ENCODE assay signal across 14 mouse cellular contexts in the genomic region with DNA sequence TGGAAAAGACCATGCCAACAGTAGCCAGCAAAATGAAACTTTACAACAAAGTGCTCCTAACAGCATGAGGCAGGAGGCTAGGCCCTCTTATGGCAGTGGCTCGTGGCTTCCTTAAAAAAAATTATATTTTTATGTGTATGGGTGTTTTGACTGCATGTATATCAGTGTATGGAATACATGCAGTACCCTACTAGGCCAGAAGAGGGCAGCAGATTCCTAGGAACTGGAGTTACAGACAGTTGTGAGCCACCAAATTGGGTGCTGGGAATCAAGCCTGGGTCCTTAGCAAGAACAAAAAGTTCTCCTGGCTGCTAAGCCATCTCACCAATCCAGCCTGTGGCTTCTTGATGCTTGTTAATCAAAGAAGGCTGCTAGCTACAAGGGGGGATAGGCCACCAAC.
DNase-seq lines count a peak whose midpoint lies in the region; ATAC-seq and TF ChIP-seq lines count a peak whose summit lies in the region.
"Had no signal": no experiment of that assay in that cellular context is flagged by ENCODE, and none has a peak within 500 bp of the region (broad histone marks: within the 10 kb centered on the region; RNA-seq: fewer than 3 reads in every experiment).

No protein-coding gene starts in this region.

- H3K27me3 ChIP-seq in kidney, adult 2 months (replicated peaks; ENCODE audit: control insufficient read depth, insufficient read depth, low read length), result no peaks in the 10 kb centered on the region
- H3K27me3 ChIP-seq in kidney, embryonic 14.5 days (ENCODE audit: control insufficient read depth, insufficient read depth, low read length), result no peaks in the 10 kb centered on the region
- H3K27me3 ChIP-seq in midbrain, postnatal 0 days (ENCODE audit: insufficient read depth, low read length), result no peaks in the 10 kb centered on the region
- H3K27me3 ChIP-seq in midbrain, embryonic 15.5 days (replicated peaks), result no peaks in the 10 kb centered on the region
- no peaks in the 10 kb centered on the region for H3K27me3 ChIP-seq in hindbrain, embryonic 12.5 days
- H3K27me3 ChIP-seq: limb, embryonic 15.5 days had no signal

- H3K4me1 ChIP-seq in kidney, adult 2 months (ENCODE audit: control insufficient read depth, insufficient read depth, low read length), result no peaks in the 10 kb centered on the region
- H3K4me1 ChIP-seq in kidney, embryonic 14.5 days (ENCODE audit: control insufficient read depth, insufficient read depth, low read length), result 0 out of 2 replicates have a peak, but pooled peaks cover 4% of the 10 kb centered on the region
- no peaks in the 10 kb centered on the region for H3K4me1 ChIP-seq in midbrain, postnatal 0 days (ENCODE audit: insufficient read depth, low read length)
- 0 out of 2 replicates have a peak, but pooled peaks cover 3% of the 10 kb centered on the region for H3K4me1 ChIP-seq in midbrain, embryonic 15.5 days
- H3K4me1 ChIP-seq in hindbrain, embryonic 12.5 days, result no peaks in the 10 kb centered on the region
- H3K4me1 ChIP-seq: limb, embryonic 15.5 days; midbrain, embryonic 10.5 days had no signal

- WGBS in kidney, adult 2 months, result 91% methylated on average over 1 of the region's 1 CpGs
- WGBS in kidney, embryonic 14.5 days, result 79% methylated on average over 1 of the region's 1 CpGs
- WGBS in midbrain, postnatal 0 days, result 84% methylated on average over 1 of the region's 1 CpGs
- 72% methylated on average over 1 of the region's 1 CpGs for WGBS in midbrain, embryonic 15.5 days
- 86% methylated on average over 1 of the region's 1 CpGs for WGBS in hindbrain, embryonic 12.5 days

- H3K9ac ChIP-seq in kidney, embryonic 14.5 days (ENCODE audit: low read depth, low read length), result no peak overlapping the region
- H3K9ac ChIP-seq in midbrain, postnatal 0 days (replicated peaks; ENCODE audit: low read length, poor library complexity, severe bottlenecking), result no peak overlapping the region
- no peak overlapping the region for H3K9ac ChIP-seq in midbrain, embryonic 15.5 days
- no peak overlapping the region for H3K9ac ChIP-seq in hindbrain, embryonic 12.5 days
- H3K9ac ChIP-seq: limb, embryonic 15.5 days had no signal

- 0 out of 2 replicates have a peak, but pooled peaks have one; percentile 7 for TF ChIP-seq CTCF in kidney, adult 2 months (conservative IDR thresholded peaks at IDR 0.05; ENCODE audit: insufficient read depth, insufficient read length, low read depth, low read length)
- TF ChIP-seq CTCF in midbrain, postnatal 0 days (IDR thresholded peaks at IDR 0.05), result peak; percentile 58

- H3K27ac ChIP-seq in kidney, adult 2 months (ENCODE audit: insufficient read depth, low read depth, low read length), result no peak overlapping the region
- H3K27ac ChIP-seq in kidney, embryonic 14.5 days (ENCODE audit: low read depth, low read length), result no peak overlapping the region
- H3K27ac ChIP-seq in midbrain, postnatal 0 days (ENCODE audit: low read depth, low read length), result no peak overlapping the region
- no peak overlapping the region for H3K27ac ChIP-seq in midbrain, embryonic 15.5 days
- H3K27ac ChIP-seq in hindbrain, embryonic 12.5 days, result no peak overlapping the region
- H3K27ac ChIP-seq: embryonic facial prominence, embryonic 10.5 days; limb, embryonic 15.5 days; midbrain, embryonic 10.5 days had no signal

- peaks cover 10% of the 10 kb centered on the region for H3K9me3 ChIP-seq in kidney, embryonic 14.5 days (ENCODE audit: control insufficient read depth, low read length)
- H3K9me3 ChIP-seq in midbrain, postnatal 0 days (ENCODE audit: low read length), result no peaks in the 10 kb centered on the region
- H3K9me3 ChIP-seq in midbrain, embryonic 15.5 days, result peaks cover 8% of the 10 kb centered on the region; the same call in 1 of the 2 replicates
- H3K9me3 ChIP-seq in hindbrain, embryonic 12.5 days (replicated peaks), result peaks cover 10% of the 10 kb centered on the region; the same call in 1 of the 2 replicates
- H3K9me3 ChIP-seq: limb, embryonic 15.5 days had no signal

- no peaks in the 10 kb centered on the region for H3K36me3 ChIP-seq in kidney, adult 2 months (ENCODE audit: control insufficient read depth, insufficient read depth, low read length)
- no peaks in the 10 kb centered on the region for H3K36me3 ChIP-seq in kidney, embryonic 14.5 days (ENCODE audit: control insufficient read depth, insufficient read depth, low read length)
- no peaks in the 10 kb centered on the region; the same call in 1 of the 2 replicates for H3K36me3 ChIP-seq in midbrain, postnatal 0 days (ENCODE audit: insufficient read depth, low read length)
- no peaks in the 10 kb centered on the region for H3K36me3 ChIP-seq in midbrain, embryonic 15.5 days (replicated peaks)
- no peaks in the 10 kb centered on the region for H3K36me3 ChIP-seq in hindbrain, embryonic 12.5 days
- H3K36me3 ChIP-seq: limb, embryonic 15.5 days had no signal

- no peak overlapping the region for H3K4me3 ChIP-seq in kidney, adult 2 months (ENCODE audit: insufficient read depth, low read depth, low read length)
- H3K4me3 ChIP-seq in kidney, embryonic 14.5 days (ENCODE audit: low read length), result no peak overlapping the region
- no peak overlapping the region for H3K4me3 ChIP-seq in midbrain, postnatal 0 days (ENCODE audit: low read depth, low read length)
- H3K4me3 ChIP-seq in midbrain, embryonic 15.5 days, result no peak overlapping the region
- no peak overlapping the region for H3K4me3 ChIP-seq in hindbrain, embryonic 12.5 days
- H3K4me3 ChIP-seq: embryonic facial prominence, embryonic 10.5 days; erythroblast, embryonic 14.5 days; limb, embryonic 15.5 days; midbrain, embryonic 10.5 days had no signal

- no peak overlapping the region for H3K4me2 ChIP-seq in kidney, embryonic 14.5 days (replicated peaks; ENCODE audit: low read depth, low read length)
- no peak overlapping the region for H3K4me2 ChIP-seq in midbrain, postnatal 0 days (ENCODE audit: low read depth, low read length, poor library complexity, severe bottlenecking)
- no peak overlapping the region for H3K4me2 ChIP-seq in midbrain, embryonic 15.5 days
- H3K4me2 ChIP-seq in hindbrain, embryonic 12.5 days (replicated peaks), result no peak overlapping the region
- H3K4me2 ChIP-seq: limb, embryonic 15.5 days had no signal

- TF ChIP-seq POLR2A in kidney, adult 2 months (IDR thresholded peaks at IDR 0.05; ENCODE audit: low read depth, low read length), result no peak

- DNase-seq in kidney, adult 2 months, result no peak
- no peak for DNase-seq in midbrain, postnatal 0 days (ENCODE audit: low spot score)
- DNase-seq in R1 (ENCODE audit: low read depth, low spot score), result peak; percentile 27
- DNase-seq: adrenal gland, postnatal 10 days; gastrocnemius, postnatal 14 days; lung, postnatal 14 days had no signal

- no peak for ATAC-seq in kidney, embryonic 14.5 days (ENCODE audit: low FRiP score, low TSS enrichment)
- no peak for ATAC-seq in midbrain, postnatal 0 days (ENCODE audit: low FRiP score)
- ATAC-seq in midbrain, embryonic 15.5 days (replicated peaks), result no peak
- ATAC-seq in megakaryocyte, adult 5-6 weeks (ENCODE audit: poor library complexity, severe bottlenecking), result no peak
- ATAC-seq in hindbrain, embryonic 12.5 days (ENCODE audit: low FRiP score), result no peak
